Mouse (Mus musculus) heart, postnatal 25 days (tissue): ENCODE measurements around the gene Fem1b. TPM values are rescaled to one million over a fixed set of nuclear protein-coding genes. Genes with fewer than 3 reads are reported as not detected.
"Not testable (repeated sequence)": the region's sequence is repeated elsewhere in the genome, so short reads cannot be mapped to it uniquely, and the experiment has no call there.

Experiments
- DNase-seq: peaks from one replicate; pipeline ENCODE4 v3.0.0; 2022; ENCODE audit warnings: low spot score
- intact Hi-C: fragments of 180-260 bp; cut with DNase I; formaldehyde crosslinking; loops from one replicate; pipeline ENCODE4 v1.15.1; 2025
- total RNA-seq, 2 experiments: library from RNA; stranded (reverse); gene quantifications; 2 replicates each; pipeline ENCODE4 v1.2.3; 2021

Gene Fem1b
- 10 to 100 TPM; 18.2 to 20.6 TPM for total RNA-seq

- DNase-seq = peak; percentile 85
- intact Hi-C loops = no loop called here
These were observed at the start of gene Fem1b for GRCm38 (mm10) chr9:62811516-62812121. TSS of gene Fem1b (minus strand) at chr9:62811934.

- intact Hi-C loops = no loop called here
These were observed 49.1 kb upstream of the Fem1b start for GRCm38 (mm10) chr9:62860866-62861265.

GRCm38 (mm10) chr9:62860102-62860501, 48.4 kb upstream of the Fem1b start:
- DNase-seq, intact Hi-C loops: not testable (repeated sequence)

More at GRCm38 (mm10) chr9:62860866-62861265, 49.1 kb upstream of the Fem1b start:
- DNase-seq = no peak

GRCm38 (mm10) chr9:62858266-62859019, 46.7 kb upstream of the Fem1b start:
- DNase-seq = no peak

GRCm38 (mm10) chr9:62857719-62858261, 46.1 kb upstream of the Fem1b start, which contains the start of gene Calml4:
TSS of gene Calml4 (plus strand) at chr9:62858080.
- peak; percentile 58 for DNase-seq
- intact Hi-C loops = no loop called here

More at GRCm38 (mm10) chr9:62858266-62859019, 46.7 kb upstream of the Fem1b start:
- intact Hi-C loops = no loop called here

- no peak for DNase-seq
- intact Hi-C loops = no loop called here
These were observed 45.5 kb upstream of the Fem1b start for GRCm38 (mm10) chr9:62857216-62857615.

GRCm38 (mm10) chr9:62854483-62854882, 42.7 kb upstream of the Fem1b start:
- DNase-seq = no peak
- intact Hi-C loops = no loop called here

GRCm38 (mm10) chr9:62851571-62851970, 39.8 kb upstream of the Fem1b start:
- intact Hi-C loops = no loop called here

GRCm38 (mm10) chr9:62848641-62849040, 36.9 kb upstream of the Fem1b start:
- DNase-seq = no peak

More at GRCm38 (mm10) chr9:62851571-62851970, 39.8 kb upstream of the Fem1b start:
- no peak for DNase-seq

GRCm38 (mm10) chr9:62847694-62848093, 36.0 kb upstream of the Fem1b start:
- intact Hi-C loops = loop anchor here (2.0 to 5.0 kb wide), 3 partner anchors 40 to 277 kb away; no protein-coding TSS in a partner anchor
- DNase-seq = peak; percentile 67

More at GRCm38 (mm10) chr9:62848641-62849040, 36.9 kb upstream of the Fem1b start:
- intact Hi-C loops = loop anchor here (5.0 kb wide), 1 partner anchor 39 kb away; no protein-coding TSS in a partner anchor

- intact Hi-C loops = no loop called here
- DNase-seq = no peak
These were observed 32.7 kb upstream of the Fem1b start for GRCm38 (mm10) chr9:62844461-62844860.

- intact Hi-C loops = no loop called here
- DNase-seq = no peak
These were observed 31.8 kb upstream of the Fem1b start for GRCm38 (mm10) chr9:62843356-62844024.

- intact Hi-C loops = no loop called here
- no peak for DNase-seq
These were observed 27.5 kb upstream of the Fem1b start for GRCm38 (mm10) chr9:62839172-62839770.

- intact Hi-C loops = no loop called here
- peak; percentile 69 for DNase-seq
These were observed 26.9 kb upstream of the Fem1b start, which contains the start of gene Cln6 for GRCm38 (mm10) chr9:62838506-62839171. TSS of gene Cln6 (plus strand) at chr9:62838785.

- no peak for DNase-seq
- intact Hi-C loops = no loop called here
These were observed 26.4 kb upstream of the Fem1b start for GRCm38 (mm10) chr9:62838146-62838505.

- intact Hi-C loops = no loop called here
- DNase-seq = no peak
These were observed 25.9 kb upstream of the Fem1b start for GRCm38 (mm10) chr9:62837611-62838010.

GRCm38 (mm10) chr9:62835705-62836446, 24.1 kb upstream of the Fem1b start:
- intact Hi-C loops = no loop called here
- DNase-seq = no peak

GRCm38 (mm10) chr9:62834906-62835305, 23.2 kb upstream of the Fem1b start:
- DNase-seq = no peak
- intact Hi-C loops = no loop called here

- intact Hi-C loops = no loop called here
- no peak for DNase-seq
These were observed 18.1 kb upstream of the Fem1b start for GRCm38 (mm10) chr9:62829877-62830276.
